8 mouse cellular contexts compared by ENCODE assay signal in the genomic region with DNA sequence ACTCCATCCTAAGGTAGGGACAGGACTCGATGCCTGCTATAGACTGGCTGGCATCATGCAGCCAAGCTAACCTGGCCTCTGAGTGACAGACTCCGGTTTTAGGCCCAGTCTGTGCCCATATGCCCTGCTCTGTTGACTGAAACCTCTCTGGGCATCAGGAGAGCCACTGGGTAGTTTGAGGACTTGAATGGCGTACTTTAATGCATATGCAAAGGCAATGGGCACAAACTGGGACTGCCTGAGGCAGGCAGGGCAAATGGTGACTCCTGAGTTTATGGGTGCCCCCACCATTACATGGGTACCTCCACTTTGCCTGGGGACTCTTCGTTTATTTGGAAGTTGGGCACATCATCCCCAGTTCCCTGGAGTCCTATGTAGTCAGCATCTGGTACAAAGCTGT. TPM values are rescaled to one million over a fixed set of nuclear protein-coding genes. Genes with fewer than 3 reads are reported as not detected.
DNase-seq lines count a peak whose midpoint lies in the region; ATAC-seq and TF ChIP-seq lines count a peak whose summit lies in the region.

No protein-coding gene starts in this region.

- H3K9ac ChIP-seq in lung, embryonic 15.5 days, result peak overlapping the region; percentile 71
- no peak overlapping the region; the same call in 1 of the 2 replicates for H3K9ac ChIP-seq in limb, embryonic 11.5 days (ENCODE audit: low read length)

- H3K4me2 ChIP-seq in lung, embryonic 15.5 days, result peak overlapping the region; percentile 91
- H3K4me2 ChIP-seq in limb, embryonic 11.5 days (ENCODE audit: low read depth, severe bottlenecking), result peak overlapping the region; percentile 95

- peak overlapping the region; percentile 95 for H3K27ac ChIP-seq in lung, embryonic 15.5 days
- no peak overlapping the region for H3K27ac ChIP-seq in limb, embryonic 11.5 days (replicated peaks; ENCODE audit: low read depth, low read length)
- H3K27ac ChIP-seq in small intestine, adult 2 months (ENCODE audit: insufficient read depth, low read depth, low read length), result no peak overlapping the region

- 65% methylated on average over 4 of the region's 4 CpGs for WGBS in lung, embryonic 15.5 days
- 74% methylated on average over 4 of the region's 4 CpGs for WGBS in limb, embryonic 11.5 days
- WGBS in small intestine, adult 2 months, result 66% methylated on average over 4 of the region's 4 CpGs

- no peak for TF ChIP-seq CTCF in small intestine, adult 2 months (IDR thresholded peaks at IDR 0.05; ENCODE audit: extremely low read depth, insufficient read length, insufficient replicate concordance, low read depth, low read length)

- no peak for TF ChIP-seq POLR2A in small intestine, adult 2 months (IDR thresholded peaks at IDR 0.05; ENCODE audit: low read depth, low read length)

- H3K4me3 ChIP-seq in lung, embryonic 15.5 days, result peak overlapping the region; percentile 66
- H3K4me3 ChIP-seq in limb, embryonic 11.5 days (ENCODE audit: low read depth, low read length), result peak overlapping the region; percentile 76
- peak overlapping the region; percentile 40 for H3K4me3 ChIP-seq in small intestine, adult 2 months (ENCODE audit: low read depth, low read length)

- ATAC-seq in lung, embryonic 15.5 days (ENCODE audit: borderline replicate concordance, extremely low read depth, low FRiP score, low TSS enrichment), result no peak
- no peak for ATAC-seq in limb, embryonic 11.5 days (ENCODE audit: insufficient number of reproducible peaks, low FRiP score, low TSS enrichment, low read depth)
- ATAC-seq in megakaryocyte progenitor cell, adult 5-6 weeks (replicated peaks; ENCODE audit: poor library complexity), result no peak

- peaks cover 1% of the 10 kb centered on the region; the same call in 1 of the 2 replicates for H3K36me3 ChIP-seq in lung, embryonic 15.5 days
- no peaks in the 10 kb centered on the region for H3K36me3 ChIP-seq in limb, embryonic 11.5 days (ENCODE audit: control insufficient read depth, insufficient read depth, low read length)
- H3K36me3 ChIP-seq in small intestine, adult 2 months (ENCODE audit: control insufficient read depth, insufficient read depth, low read length), result peaks cover 2% of the 10 kb centered on the region

- DNase-seq in adrenal gland, adult 2 months, result peak; percentile 18
- DNase-seq in adrenal gland, postnatal 25 days, result no peak
- no peak for DNase-seq in lung, postnatal 14 days
- DNase-seq in limb, embryonic 11.5 days (ENCODE audit: low spot score), result no peak
- no peak for DNase-seq in ovary, postnatal 36 days (ENCODE audit: low spot score)

- H3K27me3 ChIP-seq in lung, embryonic 15.5 days, result no peaks in the 10 kb centered on the region
- no peaks in the 10 kb centered on the region for H3K27me3 ChIP-seq in limb, embryonic 11.5 days (ENCODE audit: control insufficient read depth, insufficient read depth, low read length)
- H3K27me3 ChIP-seq in small intestine, adult 2 months (ENCODE audit: control insufficient read depth, insufficient read depth, low read length), result no peaks in the 10 kb centered on the region

- H3K9me3 ChIP-seq in lung, embryonic 15.5 days, result no peaks in the 10 kb centered on the region
- H3K9me3 ChIP-seq in limb, embryonic 11.5 days (ENCODE audit: control insufficient read depth, low read length), result no peaks in the 10 kb centered on the region

- H3K4me1 ChIP-seq in lung, embryonic 15.5 days, result peaks cover 34% of the 10 kb centered on the region
- peaks cover 12% of the 10 kb centered on the region for H3K4me1 ChIP-seq in limb, embryonic 11.5 days (ENCODE audit: control insufficient read depth, insufficient read depth, low read length)
- peaks cover 6% of the 10 kb centered on the region for H3K4me1 ChIP-seq in small intestine, adult 2 months (ENCODE audit: control insufficient read depth, insufficient read depth, insufficient read length, low read length)

RNA-seq across cellular contexts. Expression of gene Sec16a, which starts 1.7 kb away (rescaled TPM):
- 10 to 100 TPM; 46.4 to 70.8 TPM for total RNA-seq in adrenal gland, adult 2 months (2021)
- 70.1 and 84.9 TPM in 2 replicates for polyA plus RNA-seq in adrenal gland, adult 2 months (2012; rRNA removed)
- total RNA-seq in adrenal gland, postnatal 25 days (2021), result 62.7 and 63.4 TPM in 2 replicates
- polyA plus RNA-seq in lung, embryonic 15.5 days (2015; fragmentation: Nextera tagmentation; extraction: Ambion mirVana), result 18.2 and 21.3 TPM in 2 replicates
- 36.3 and 40.9 TPM in 2 replicates for polyA plus RNA-seq in limb, embryonic 11.5 days (2014; fragmentation: Nextera tagmentation; extraction: Ambion mirVana)
- 72.4 and 105 TPM in 2 replicates for polyA plus RNA-seq in small intestine, adult 2 months (2012; rRNA removed)
- total RNA-seq in megakaryocyte progenitor cell, adult 5-6 weeks (2015), result 33.9 and 48.3 TPM in 2 replicates
- total RNA-seq in megakaryocyte progenitor cell, adult 5-6 weeks (2017), result 23.9 and 29.7 TPM in 2 replicates

RNA-seq across cellular contexts. Expression of gene Inpp5e, which starts 37.7 kb away (rescaled TPM):
- total RNA-seq in adrenal gland, adult 2 months (2021), result 10 to 100 TPM; 17.2 to 18.0 TPM
- polyA plus RNA-seq in adrenal gland, adult 2 months (2012; rRNA removed), result 35.2 and 36.2 TPM in 2 replicates
- 22.6 and 25.9 TPM in 2 replicates for total RNA-seq in adrenal gland, postnatal 25 days (2021)
- polyA plus RNA-seq in lung, embryonic 15.5 days (2015; fragmentation: Nextera tagmentation; extraction: Ambion mirVana), result 17.3 and 20.3 TPM in 2 replicates
- 24.4 and 28.5 TPM in 2 replicates for polyA plus RNA-seq in limb, embryonic 11.5 days (2014; fragmentation: Nextera tagmentation; extraction: Ambion mirVana)
- 9.0 and 17.4 TPM in 2 replicates for polyA plus RNA-seq in small intestine, adult 2 months (2012; rRNA removed)
- 13.5 and 13.9 TPM in 2 replicates for total RNA-seq in megakaryocyte progenitor cell, adult 5-6 weeks (2015)
- 5.3 and 7.1 TPM in 2 replicates for total RNA-seq in megakaryocyte progenitor cell, adult 5-6 weeks (2017)

RNA-seq across cellular contexts. Expression of gene Pmpca, which starts 57.5 kb away (rescaled TPM):
- total RNA-seq in adrenal gland, adult 2 months (2021), result 100 to 1,000 TPM; 144 to 148 TPM
- 50.1 and 79.3 TPM in 2 replicates for polyA plus RNA-seq in adrenal gland, adult 2 months (2012; rRNA removed)
- 117 and 151 TPM in 2 replicates for total RNA-seq in adrenal gland, postnatal 25 days (2021)
- 95.2 and 99.7 TPM in 2 replicates for polyA plus RNA-seq in lung, embryonic 15.5 days (2015; fragmentation: Nextera tagmentation; extraction: Ambion mirVana)
- polyA plus RNA-seq in limb, embryonic 11.5 days (2014; fragmentation: Nextera tagmentation; extraction: Ambion mirVana), result 99.8 and 111 TPM in 2 replicates
- polyA plus RNA-seq in small intestine, adult 2 months (2012; rRNA removed), result 12.0 and 17.7 TPM in 2 replicates
- total RNA-seq in megakaryocyte progenitor cell, adult 5-6 weeks (2015), result 36.7 and 50.1 TPM in 2 replicates
- total RNA-seq in megakaryocyte progenitor cell, adult 5-6 weeks (2017), result 52.8 and 62.4 TPM in 2 replicates

RNA-seq across cellular contexts. Expression of gene Entr1, which starts 57.6 kb away (rescaled TPM):
- total RNA-seq in adrenal gland, adult 2 months (2021), result 100 to 1,000 TPM in 1 of 2 experiments, 10 to 100 TPM in 1; 95.6 to 121 TPM
- polyA plus RNA-seq in adrenal gland, adult 2 months (2012; rRNA removed), result 93.3 TPM in 2 replicates
- total RNA-seq in adrenal gland, postnatal 25 days (2021), result 106 and 110 TPM in 2 replicates
- polyA plus RNA-seq in lung, embryonic 15.5 days (2015; fragmentation: Nextera tagmentation; extraction: Ambion mirVana), result 107 and 117 TPM in 2 replicates
- 128 and 132 TPM in 2 replicates for polyA plus RNA-seq in limb, embryonic 11.5 days (2014; fragmentation: Nextera tagmentation; extraction: Ambion mirVana)
- polyA plus RNA-seq in small intestine, adult 2 months (2012; rRNA removed), result 31.3 and 60.0 TPM in 2 replicates
- total RNA-seq in megakaryocyte progenitor cell, adult 5-6 weeks (2015), result 44.4 and 53.5 TPM in 2 replicates
- 33.6 and 37.9 TPM in 2 replicates for total RNA-seq in megakaryocyte progenitor cell, adult 5-6 weeks (2017)
